ENCODE assay signal across 19 mouse cellular contexts in the genomic region with DNA sequence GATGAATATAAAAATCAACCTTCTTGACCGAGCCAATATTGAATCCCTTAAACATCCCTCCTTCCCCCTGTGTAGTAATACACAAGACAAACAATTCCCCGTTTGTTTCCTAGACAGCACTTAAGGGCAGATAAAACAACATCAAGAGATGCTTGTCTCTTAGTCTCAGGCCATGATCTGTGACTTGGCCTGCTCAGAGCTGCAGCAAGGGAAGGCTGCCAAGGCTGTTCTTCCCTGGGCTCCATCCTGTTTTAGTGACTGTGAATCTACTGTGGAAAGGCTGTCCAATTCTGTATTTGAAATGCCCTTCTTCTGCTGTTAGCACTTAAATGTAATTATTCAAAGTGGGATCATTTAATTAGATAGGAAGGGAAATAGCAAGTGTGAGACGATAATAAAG.
DNase-seq lines count a peak whose midpoint lies in the region; ATAC-seq lines count a peak whose summit lies in the region.
"Had no signal": no experiment of that assay in that cellular context is flagged by ENCODE, and none has a peak within 500 bp of the region (broad histone marks: within the 10 kb centered on the region; RNA-seq: fewer than 3 reads in every experiment).

No protein-coding gene starts in this region.

- peak overlapping the region; percentile 47; the same call in 1 of the 2 replicates for H3K27ac ChIP-seq in hindbrain, embryonic 14.5 days
- H3K27ac ChIP-seq in hindbrain, embryonic 11.5 days (ENCODE audit: low read depth, low read length) = no peak overlapping the region
- peak overlapping the region; percentile 49 for H3K27ac ChIP-seq in hindbrain, embryonic 16.5 days (ENCODE audit: low read depth, low read length)
- H3K27ac ChIP-seq: embryonic facial prominence, embryonic 10.5 days; heart, embryonic 13.5 days; limb, embryonic 12.5 days; liver, embryonic 13.5 days; stomach, postnatal 0 days had no signal

- no peak for ATAC-seq in hindbrain, embryonic 14.5 days (ENCODE audit: low FRiP score)
- ATAC-seq in hindbrain, embryonic 11.5 days (ENCODE audit: low FRiP score) = no peak
- no peak for ATAC-seq in hindbrain, embryonic 16.5 days
- ATAC-seq: CD4-positive, CD25-positive, alpha-beta regulatory T cell, adult 4 months; Patski had no signal

- WGBS in hindbrain, embryonic 14.5 days = 60% methylated on average over 3 of the region's 3 CpGs
- 70% methylated on average over 3 of the region's 3 CpGs for WGBS in hindbrain, embryonic 11.5 days
- WGBS in hindbrain, embryonic 16.5 days = 57% methylated on average over 3 of the region's 3 CpGs

- H3K9ac ChIP-seq in hindbrain, embryonic 14.5 days = no peak overlapping the region
- no peak overlapping the region for H3K9ac ChIP-seq in hindbrain, embryonic 11.5 days (ENCODE audit: low read depth, low read length)
- H3K9ac ChIP-seq in hindbrain, embryonic 16.5 days (ENCODE audit: low read depth, low read length) = no peak overlapping the region
- H3K9ac ChIP-seq: heart, embryonic 13.5 days; limb, embryonic 12.5 days; liver, embryonic 13.5 days; lung, embryonic 14.5 days had no signal

- peak; percentile 29 for DNase-seq in adrenal gland, postnatal 10 days
- no peak for DNase-seq in adrenal gland, postnatal 4 days (ENCODE audit: low spot score in 2 of 2)
- DNase-seq in hindbrain, embryonic 14.5 days (ENCODE audit: low spot score) = no peak
- DNase-seq in hindbrain, embryonic 11.5 days (ENCODE audit: low spot score) = no peak
- DNase-seq in cerebellum, adult 8-10 months = peak; percentile 57
- DNase-seq in urinary bladder, postnatal 10 days (ENCODE audit: low spot score) = no peak
- no peak for DNase-seq in right cerebral cortex, adult 2 months (ENCODE audit: low spot score in 2 of 2)
- DNase-seq: heart, adult 18-20 months; kidney, postnatal 36 days; liver, embryonic 13.5 days; lung, embryonic 14.5 days; lung, postnatal 36 days had no signal

- no peak overlapping the region for H3K4me3 ChIP-seq in hindbrain, embryonic 14.5 days (replicated peaks; ENCODE audit: low read length)
- no peak overlapping the region for H3K4me3 ChIP-seq in hindbrain, embryonic 11.5 days (ENCODE audit: low read depth, low read length)
- H3K4me3 ChIP-seq in hindbrain, embryonic 16.5 days (ENCODE audit: low read length) = no peak overlapping the region
- H3K4me3 ChIP-seq: embryonic facial prominence, embryonic 10.5 days; heart, embryonic 13.5 days; limb, embryonic 12.5 days; liver, embryonic 13.5 days had no signal

- H3K36me3 ChIP-seq in hindbrain, embryonic 14.5 days (replicated peaks; ENCODE audit: control insufficient read depth, insufficient read depth) = no peaks in the 10 kb centered on the region
- H3K36me3 ChIP-seq in hindbrain, embryonic 11.5 days (ENCODE audit: control insufficient read depth, insufficient read depth, low read length) = no peaks in the 10 kb centered on the region
- H3K36me3 ChIP-seq in hindbrain, embryonic 16.5 days (ENCODE audit: control insufficient read depth, insufficient read depth, low read length) = no peaks in the 10 kb centered on the region
- H3K36me3 ChIP-seq: embryonic facial prominence, embryonic 10.5 days; heart, embryonic 13.5 days; limb, embryonic 12.5 days; liver, embryonic 13.5 days had no signal

- peaks cover 46% of the 10 kb centered on the region for H3K4me1 ChIP-seq in hindbrain, embryonic 14.5 days (replicated peaks; ENCODE audit: control insufficient read depth, insufficient read depth, low read length)
- peaks cover 4% of the 10 kb centered on the region; the same call in 1 of the 2 replicates for H3K4me1 ChIP-seq in hindbrain, embryonic 11.5 days (replicated peaks; ENCODE audit: control insufficient read depth, insufficient read depth, low read length)
- H3K4me1 ChIP-seq in hindbrain, embryonic 16.5 days (ENCODE audit: control insufficient read depth, insufficient read depth, low read depth, low read length) = peaks cover 15% of the 10 kb centered on the region

- no peaks in the 10 kb centered on the region for H3K9me3 ChIP-seq in hindbrain, embryonic 14.5 days (ENCODE audit: control insufficient read depth, low read length)
- H3K9me3 ChIP-seq in hindbrain, embryonic 11.5 days (ENCODE audit: control insufficient read depth, low read length) = no peaks in the 10 kb centered on the region
- no peaks in the 10 kb centered on the region for H3K9me3 ChIP-seq in hindbrain, embryonic 16.5 days (ENCODE audit: control insufficient read depth, low read length)
- H3K9me3 ChIP-seq: embryonic facial prominence, embryonic 10.5 days; heart, embryonic 13.5 days; limb, embryonic 12.5 days; liver, embryonic 13.5 days had no signal

- no peaks in the 10 kb centered on the region for H3K27me3 ChIP-seq in hindbrain, embryonic 14.5 days (ENCODE audit: control insufficient read depth, insufficient read depth, low read length)
- no peaks in the 10 kb centered on the region for H3K27me3 ChIP-seq in hindbrain, embryonic 11.5 days (ENCODE audit: control insufficient read depth, insufficient read depth, low read length)
- H3K27me3 ChIP-seq in hindbrain, embryonic 16.5 days (replicated peaks; ENCODE audit: control insufficient read depth, insufficient read depth, low read length) = no peaks in the 10 kb centered on the region
- H3K27me3 ChIP-seq: Patski had no signal

- H3K4me2 ChIP-seq in hindbrain, embryonic 14.5 days (replicated peaks) = no peak overlapping the region
- no peak overlapping the region for H3K4me2 ChIP-seq in hindbrain, embryonic 11.5 days (replicated peaks; ENCODE audit: low read depth, low read length)
- no peak overlapping the region for H3K4me2 ChIP-seq in hindbrain, embryonic 16.5 days (ENCODE audit: low read length)
- H3K4me2 ChIP-seq: heart, embryonic 13.5 days; limb, embryonic 12.5 days; liver, embryonic 13.5 days; lung, embryonic 14.5 days had no signal

Comparison
In these comparisons a context has a peak if more than half of its experiments do, and no peak if none do; other contexts are left out.
1. DNase-seq: peak in adrenal gland, postnatal 10 days (single experiment) and cerebellum, adult 8-10 months (single experiment); none in adrenal gland, postnatal 4 days (0 of 2), hindbrain, embryonic 14.5 days (single experiment), hindbrain, embryonic 11.5 days (single experiment), urinary bladder, postnatal 10 days (single experiment) and right cerebral cortex, adult 2 months (0 of 2).